In the genomic region with DNA sequence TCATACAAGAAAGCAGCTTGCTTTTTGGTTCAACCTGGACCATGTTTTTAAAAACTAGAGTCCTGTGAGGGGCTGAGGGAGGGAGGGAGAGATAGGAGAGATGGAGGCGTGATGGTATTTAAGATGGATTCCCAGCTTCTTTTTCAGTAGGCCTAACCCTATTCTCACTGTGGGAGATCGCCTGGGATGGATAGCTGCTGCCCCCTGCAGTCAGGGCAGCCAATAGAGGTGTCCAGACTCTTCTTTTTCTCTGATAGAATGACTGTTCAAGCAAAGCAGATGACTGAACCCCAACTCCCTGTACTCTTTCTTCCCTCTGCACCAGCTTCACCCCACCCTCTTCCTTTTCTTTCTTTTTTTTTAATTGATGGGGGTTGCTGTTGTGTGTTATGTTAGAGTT, we compare ENCODE assay signal across 12 mouse cellular contexts. TPM values are rescaled to one million over a fixed set of nuclear protein-coding genes. Genes with fewer than 3 reads are reported as not detected.
DNase-seq lines count a peak whose midpoint lies in the region; ATAC-seq and TF ChIP-seq lines count a peak whose summit lies in the region.
"Had no signal": no experiment of that assay in that cellular context is flagged by ENCODE, and none has a peak within 500 bp of the region (broad histone marks: within the 10 kb centered on the region; RNA-seq: fewer than 3 reads in every experiment).

No protein-coding gene starts in this region.

- H3K9ac ChIP-seq in kidney, embryonic 15.5 days = no peak overlapping the region
- H3K9ac ChIP-seq in ES-E14 (ENCODE audit: insufficient read depth, low read depth, low read length, poor library complexity, severe bottlenecking) = no peak overlapping the region
- H3K9ac ChIP-seq in lung, postnatal 0 days (replicated peaks; ENCODE audit: low read depth) = no peak overlapping the region
- H3K9ac ChIP-seq: hindbrain, embryonic 12.5 days; liver, embryonic 13.5 days had no signal

- WGBS in cerebellum, adult 2 months = 72% methylated on average over 2 of the region's 2 CpGs
- WGBS in kidney, embryonic 15.5 days = 43% methylated on average over 2 of the region's 2 CpGs
- WGBS in lung, postnatal 0 days = 45% methylated on average over 2 of the region's 2 CpGs

- no peak for TF ChIP-seq EP300 in lung, postnatal 0 days (IDR thresholded peaks at IDR 0.05)

- H3K27ac ChIP-seq in cerebellum, adult 2 months (ENCODE audit: insufficient read depth, low read length) = no peak overlapping the region
- H3K27ac ChIP-seq in kidney, embryonic 15.5 days = no peak overlapping the region
- no peak overlapping the region for H3K27ac ChIP-seq in ES-E14 (ENCODE audit: insufficient read depth, low read depth, low read length, poor library complexity, severe bottlenecking)
- no peak overlapping the region for H3K27ac ChIP-seq in lung, postnatal 0 days (ENCODE audit: low read length)
- H3K27ac ChIP-seq: hindbrain, embryonic 12.5 days; liver, embryonic 13.5 days had no signal

- no peaks in the 10 kb centered on the region for H3K36me3 ChIP-seq in kidney, embryonic 15.5 days
- H3K36me3 ChIP-seq in ES-E14 (ENCODE audit: control insufficient read depth, insufficient read depth, low read length, poor library complexity, severe bottlenecking) = no peaks in the 10 kb centered on the region
- no peaks in the 10 kb centered on the region for H3K36me3 ChIP-seq in lung, postnatal 0 days (ENCODE audit: insufficient read depth, low read length)
- H3K36me3 ChIP-seq: hindbrain, embryonic 12.5 days; liver, embryonic 13.5 days had no signal

- H3K4me1 ChIP-seq in cerebellum, adult 2 months (ENCODE audit: control insufficient read depth, insufficient read depth, low read length) = no peaks in the 10 kb centered on the region
- no peaks in the 10 kb centered on the region for H3K4me1 ChIP-seq in kidney, embryonic 15.5 days
- no peaks in the 10 kb centered on the region for H3K4me1 ChIP-seq in ES-E14 (ENCODE audit: control insufficient read depth in 2 of 2, insufficient read depth in 2 of 2, low read length in 2 of 2, poor library complexity in 1 of 2)
- no peaks in the 10 kb centered on the region for H3K4me1 ChIP-seq in lung, postnatal 0 days (ENCODE audit: insufficient read depth, low read depth, low read length)
- H3K4me1 ChIP-seq: liver, embryonic 13.5 days had no signal

- no peak for ATAC-seq in kidney, embryonic 15.5 days (replicated peaks; ENCODE audit: low FRiP score)
- no peak for ATAC-seq in lung, postnatal 0 days

- DNase-seq in cerebellum, adult 2 months = no peak
- no peak for DNase-seq in cerebellum, postnatal 4 days (ENCODE audit: low spot score in 2 of 2)
- DNase-seq in kidney, postnatal 10 days = peak; percentile 30
- no peak for DNase-seq in ES-E14 (ENCODE audit: low read depth, low spot score)
- peak; percentile 28 for DNase-seq in lung, postnatal 0 days (ENCODE audit: low spot score)
- DNase-seq in spleen, postnatal 10 days (ENCODE audit: low spot score in 2 of 2) = no peak
- no peak for DNase-seq in urinary bladder, postnatal 10 days (ENCODE audit: low spot score)
- DNase-seq: liver, embryonic 13.5 days; midbrain, embryonic 14.5 days had no signal

- in situ Hi-C loops in ES-E14 (cut with MboI; ENCODE audit: low sequenced_read_pairs in 2 of 2, unreplicated experiment in 2 of 2) = no loop called here

- H3K27me3 ChIP-seq in cerebellum, adult 2 months (ENCODE audit: control insufficient read depth, insufficient read depth, low read length) = no peaks in the 10 kb centered on the region
- H3K27me3 ChIP-seq in kidney, embryonic 15.5 days = peaks cover 44% of the 10 kb centered on the region
- no peaks in the 10 kb centered on the region; the same call in 1 of the 2 replicates for H3K27me3 ChIP-seq in lung, postnatal 0 days (replicated peaks; ENCODE audit: insufficient read depth, low read length)
- H3K27me3 ChIP-seq: CH12.LX had no signal

- H3K4me3 ChIP-seq in cerebellum, adult 2 months (replicated peaks; ENCODE audit: insufficient read depth, low read depth, low read length) = no peak overlapping the region
- no peak overlapping the region for H3K4me3 ChIP-seq in kidney, embryonic 15.5 days (replicated peaks)
- no peak overlapping the region for H3K4me3 ChIP-seq in ES-E14 (ENCODE audit: insufficient read depth in 1 of 2, low read depth in 1 of 2, low read length in 2 of 2, poor library complexity in 1 of 2, severe bottlenecking in 1 of 2)
- H3K4me3 ChIP-seq in lung, postnatal 0 days (ENCODE audit: low read depth, low read length) = no peak overlapping the region
- H3K4me3 ChIP-seq: hindbrain, embryonic 12.5 days; liver, embryonic 13.5 days had no signal

- peak; percentile 27; the same call in 1 of the 2 replicates for TF ChIP-seq CTCF in cerebellum, adult 2 months (IDR thresholded peaks at IDR 0.05; ENCODE audit: borderline replicate concordance, insufficient read depth, low read depth, low read length)
- TF ChIP-seq CTCF in lung, postnatal 0 days (IDR thresholded peaks at IDR 0.05) = peak; percentile 63

- no peak overlapping the region for H3K4me2 ChIP-seq in kidney, embryonic 15.5 days
- H3K4me2 ChIP-seq in lung, postnatal 0 days (replicated peaks; ENCODE audit: low read depth, low read length) = no peak overlapping the region
- H3K4me2 ChIP-seq: hindbrain, embryonic 12.5 days; liver, embryonic 13.5 days had no signal

- TF ChIP-seq POLR2A in cerebellum, adult 2 months (IDR thresholded peaks at IDR 0.05; ENCODE audit: borderline replicate concordance, insufficient read depth, low read length) = no peak

- H3K9me3 ChIP-seq in kidney, embryonic 15.5 days (replicated peaks) = no peaks in the 10 kb centered on the region
- H3K9me3 ChIP-seq in ES-E14 (ENCODE audit: control insufficient read depth, insufficient read depth, low read depth, low read length) = no peaks in the 10 kb centered on the region
- no peaks in the 10 kb centered on the region for H3K9me3 ChIP-seq in lung, postnatal 0 days (ENCODE audit: low read length)
- H3K9me3 ChIP-seq: hindbrain, embryonic 12.5 days; liver, embryonic 13.5 days had no signal

TF ChIP-seq in ES-E14, 5 proteins besides CTCF, POLR2A, EP300 and RAD21:
- TF ChIP-seq CHD2 (IDR thresholded peaks at IDR 0.05; ENCODE audit: low read depth, low read length) (no peak), ZC3H11A (IDR thresholded peaks at IDR 0.05; ENCODE audit: borderline replicate concordance, low read depth, low read length) (0 out of 2 replicates have a peak, but pooled peaks have one; percentile 5)

RNA-seq across cellular contexts. Expression of a gene that starts 23.1 kb away (rescaled TPM):
- polyA plus RNA-seq in cerebellum, adult 2 months (2012; rRNA removed) = 4.5 and 4.7 TPM in 2 replicates
- 2.3 and 2.8 TPM in 2 replicates for polyA plus RNA-seq in kidney, embryonic 15.5 days (2015; fragmentation: Nextera tagmentation; extraction: Ambion mirVana)
- total RNA-seq in ES-E14 (2012; rRNA removed) = 0.69 and 1.5 TPM in 2 replicates
- polyA plus RNA-seq in lung, postnatal 0 days (2015; fragmentation: Nextera tagmentation; extraction: Ambion mirVana) = 19.3 and 21.1 TPM in 2 replicates
- total RNA-seq: CH12.LX had no signal

Comparison
In these comparisons a context has a peak if more than half of its experiments do, and no peak if none do; other contexts are left out.
1. DNase-seq: peak in kidney, postnatal 10 days (single experiment) and lung, postnatal 0 days (single experiment); none in cerebellum, adult 2 months (0 of 2), cerebellum, postnatal 4 days (0 of 2), ES-E14 (single experiment), spleen, postnatal 10 days (0 of 2) and urinary bladder, postnatal 10 days (single experiment).